Mouse (Mus musculus) A20 (cell line): ENCODE measurements around the gene Wdr70.
A peak's percentile ranks its signal among the peaks of the same experiment; 100 is the strongest.

ENCODE experiments used
- DNase-seq: peaks from one replicate; pipeline ENCODE4 v3.0.0-alpha.2; 2011; ENCODE audit warnings: low read depth, low spot score

The Wdr70 gene

GRCm38 (mm10) chr15:8030643-8031042 is 68.4 kb downstream of the Wdr70 start:
- DNase-seq = no peak

- no peak for DNase-seq
Observed at GRCm38 (mm10) chr15:8027503-8027902, 71.5 kb downstream of the Wdr70 start.

- DNase-seq = no peak
Observed at GRCm38 (mm10) chr15:8011418-8011817, 87.6 kb downstream of the Wdr70 start.

GRCm38 (mm10) chr15:8007413-8007812 is 91.6 kb downstream of the Wdr70 start:
- no peak for DNase-seq

- no peak for DNase-seq
Observed at GRCm38 (mm10) chr15:8006056-8006455, 93.0 kb downstream of the Wdr70 start.

- no peak for DNase-seq
Observed at GRCm38 (mm10) chr15:8005506-8005905, 93.5 kb downstream of the Wdr70 start.

GRCm38 (mm10) chr15:8003789-8004188 is 95.2 kb downstream of the Wdr70 start:
- DNase-seq = no peak

GRCm38 (mm10) chr15:7998843-7999546 is 100.0 kb downstream of the Wdr70 start:
- DNase-seq = no peak

- DNase-seq = no peak
Observed at GRCm38 (mm10) chr15:7998095-7998494, 100.9 kb downstream of the Wdr70 start.

- no peak for DNase-seq
Observed at GRCm38 (mm10) chr15:7993721-7994120, 105.3 kb downstream of the Wdr70 start.

GRCm38 (mm10) chr15:7990101-7990500 is 108.9 kb downstream of the Wdr70 start:
- no peak for DNase-seq

- DNase-seq = no peak
Observed at GRCm38 (mm10) chr15:7987374-7987773, 111.6 kb downstream of the Wdr70 start.

GRCm38 (mm10) chr15:7986274-7986673 is 112.7 kb downstream of the Wdr70 start:
- no peak for DNase-seq

- no peak for DNase-seq
Observed at GRCm38 (mm10) chr15:7978640-7979039, 120.4 kb downstream of the Wdr70 start.

- DNase-seq = no peak
Observed at GRCm38 (mm10) chr15:7976775-7977174, 122.2 kb downstream of the Wdr70 start.

GRCm38 (mm10) chr15:7974368-7974767 is 124.6 kb downstream of the Wdr70 start:
- DNase-seq = peak; percentile 43

- DNase-seq = no peak
Observed at GRCm38 (mm10) chr15:7972528-7972927, 126.5 kb downstream of the Wdr70 start.

GRCm38 (mm10) chr15:7962786-7963185 is 136.2 kb downstream of the Wdr70 start:
- DNase-seq = no peak

GRCm38 (mm10) chr15:7961489-7961888 is 137.5 kb downstream of the Wdr70 start:
- DNase-seq = no peak

GRCm38 (mm10) chr15:7956899-7957298 is 142.1 kb downstream of the Wdr70 start:
- no peak for DNase-seq

- no peak for DNase-seq
Observed at GRCm38 (mm10) chr15:7950561-7950960, 148.4 kb downstream of the Wdr70 start.

- DNase-seq = no peak
Observed at GRCm38 (mm10) chr15:7941690-7942089, 157.3 kb downstream of the Wdr70 start.

GRCm38 (mm10) chr15:7935571-7936165 is 163.3 kb downstream of the Wdr70 start:
- DNase-seq = no peak
